Mouse (Mus musculus) C3H10T1/2 (cell line): ENCODE measurements around the gene Hdac8. TPM values are rescaled to one million over a fixed set of nuclear protein-coding genes. Genes with fewer than 3 reads are reported as not detected.

Experiments used
- polyA plus RNA-seq, 2 experiments: library from polyadenylated mRNA; unstranded; fragments of >200 nt; fragmentation: generic; extraction: Trizol; gene quantifications; one replicate each; pipeline ENCODE4 v1.2.1; 2012; ENCODE audit warnings: missing spikeins in 2 of 2

The Hdac8 gene
- 10 to 100 TPM in 1 of 2 experiments, 1 to 10 TPM in 1; 1.4 to 13.0 TPM for polyA plus RNA-seq

DNA sequence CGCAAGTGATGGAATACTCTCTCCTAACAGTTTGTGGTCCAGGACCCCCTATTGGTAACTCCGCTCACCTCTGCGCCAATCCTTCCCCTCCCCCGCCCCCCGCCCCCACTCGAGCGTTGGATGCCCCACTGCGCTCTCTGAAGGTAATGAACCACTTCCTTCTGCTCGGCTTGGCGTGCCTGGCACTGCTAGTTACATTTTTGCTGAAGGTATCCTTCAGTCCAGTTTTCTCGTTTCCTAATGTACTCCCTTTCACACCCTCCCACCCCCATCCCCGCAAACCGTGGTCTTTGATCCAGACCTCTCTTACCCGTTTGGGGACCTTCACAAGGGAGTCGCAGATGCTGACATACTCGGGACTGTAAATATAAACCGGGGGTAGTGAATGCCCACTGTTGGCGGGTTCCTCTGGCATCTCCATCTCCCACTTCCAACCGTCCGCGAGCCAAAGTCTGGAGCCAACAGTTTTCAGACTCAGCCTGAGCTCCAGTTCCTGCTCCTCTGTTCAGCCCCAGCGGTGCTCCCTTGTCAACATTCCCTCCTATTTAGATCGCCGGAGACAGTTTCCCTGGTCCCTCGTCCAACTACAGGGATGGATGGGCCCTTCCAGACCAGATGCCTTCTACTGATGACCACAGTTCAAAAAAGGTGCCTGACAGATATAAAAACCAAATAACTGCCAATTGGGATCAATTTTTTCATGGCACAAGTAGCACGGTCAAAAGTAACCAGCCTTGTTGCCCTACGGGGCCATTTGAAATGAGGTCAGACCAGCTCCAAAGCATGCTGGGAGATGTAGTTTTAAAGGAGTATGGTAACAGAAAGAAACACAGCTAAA lies at the start of gene Hdac8:
Gene Hdac8, minus strand, starts transcription at position 716 of the 838 bp plus-strand sequence.

DNA sequence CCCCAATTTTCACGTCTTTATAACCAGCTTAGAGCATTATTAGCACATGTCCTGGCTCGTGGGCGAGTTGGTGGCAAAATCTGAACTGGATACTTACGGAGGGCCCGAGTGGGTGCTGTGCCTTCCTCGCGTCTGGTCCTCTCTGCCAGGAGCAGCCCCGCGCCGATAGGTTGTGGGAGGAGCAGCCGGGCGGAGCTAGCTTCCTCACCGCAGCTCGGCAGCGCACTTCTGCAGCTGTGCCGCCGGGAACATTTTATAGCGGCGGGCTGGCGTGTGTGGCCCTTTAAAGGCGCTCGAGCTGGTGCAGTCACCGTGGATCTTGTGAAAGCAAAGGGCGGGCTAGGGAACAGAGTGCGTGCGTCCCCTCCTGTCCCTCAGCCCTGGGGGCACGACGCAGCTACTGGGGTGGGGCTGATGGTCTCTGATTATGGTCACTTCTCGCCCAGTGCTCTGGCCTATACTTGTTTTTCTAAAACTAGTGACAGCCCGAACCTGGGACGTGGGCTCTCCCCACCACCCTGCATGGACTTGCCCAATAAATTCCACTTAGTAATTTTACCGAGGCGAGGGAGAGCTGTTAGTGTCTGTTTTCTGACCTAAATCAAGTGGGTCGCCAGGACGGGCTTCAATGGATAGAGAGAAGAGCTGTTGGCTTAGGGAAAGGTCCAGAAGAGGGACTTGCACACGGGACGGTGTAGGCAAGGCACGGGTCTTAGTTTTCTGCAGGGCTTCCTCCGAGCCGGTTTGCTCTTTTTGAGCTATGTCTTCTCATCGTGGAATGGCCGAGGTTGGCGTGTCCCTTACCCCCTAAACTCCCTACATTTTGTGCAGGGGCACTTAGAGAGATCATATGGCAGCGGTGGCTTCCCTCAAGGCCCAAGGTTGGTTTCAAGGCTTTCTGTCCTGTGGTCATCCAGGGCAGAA lies 253.0 kb downstream of the Hdac8 start, which contains the start of gene Cited1:
Gene Cited1, minus strand, starts transcription at position 245 of the 924 bp plus-strand sequence.

Other genes with a start within 250 kb of the Hdac8 start
- 1 to 10 TPM in 1 of 2 experiments, under 1 TPM in 1; 0.57 to 4.3 TPM for gene Phka1, start 138.9 kb upstream of the Hdac8 start, polyA plus RNA-seq
- gene Gm3880, start 181.6 kb upstream of the Hdac8 start, polyA plus RNA-seq: not detected
- gene Gm9112, start 202.3 kb upstream of the Hdac8 start, polyA plus RNA-seq: not detected
- gene Dmrtc1b, start 202.5 kb upstream of the Hdac8 start, polyA plus RNA-seq: not detected